Mouse (Mus musculus) liver, embryonic 14.5 days (tissue): ENCODE data around the gene Mitf.

ENCODE experiments used
- CTCF ChIP-seq: IDR thresholded peaks from 2 replicates; pipeline ENCODE4 v1.5.1; 2016; ENCODE audit warnings: antibody characterized with exemption, low read depth, control low read depth
- EP300 ChIP-seq: IDR thresholded peaks from 2 replicates; pipeline ENCODE4 v1.6.1; 2016; ENCODE audit warnings: antibody characterized with exemption, low read depth

DNA sequence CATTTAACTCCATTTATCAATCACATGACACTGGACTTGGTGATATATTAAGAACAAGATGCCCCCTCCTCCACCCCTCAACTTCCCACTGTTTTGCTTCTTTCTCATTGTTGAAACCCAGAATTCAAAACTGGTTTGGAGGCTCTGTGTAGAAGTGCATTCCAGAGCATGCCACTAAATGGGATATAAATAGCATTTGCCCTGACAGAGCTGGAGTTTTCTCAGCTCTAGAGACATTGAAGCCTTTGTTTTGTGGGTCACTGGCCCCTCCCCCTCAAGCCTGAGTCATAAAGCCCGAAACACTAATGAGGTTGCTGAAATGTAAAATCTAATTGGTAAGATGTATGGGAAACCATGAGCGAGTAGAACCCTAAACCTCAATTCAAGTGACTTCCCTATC lies 76.6 kb downstream of the Mitf start:
- TF ChIP-seq CTCF (no peak), EP300 (no peak)
